Mouse (Mus musculus) megakaryocyte, adult 5-6 weeks (primary cell): ENCODE results near the gene Shbg. TPM values are rescaled to one million over a fixed set of nuclear protein-coding genes. Genes with fewer than 3 reads are reported as not detected.
"Not testable (repeated sequence)": the region's sequence is repeated elsewhere in the genome, so short reads cannot be mapped to it uniquely, and the experiment has no call there.

Experiments
- ATAC-seq: 2 replicates; pipeline ENCODE4 v1.8.0; 2016; ENCODE audit warnings: mild to moderate bottlenecking, inconsistent platforms; ENCODE audit not compliant: poor library complexity, severe bottlenecking
- total RNA-seq, 2 experiments: library from RNA; stranded (forward) in 1 of 2; stranded (reverse) in 1 of 2; fragments of 153-499, 151-499 nt in 1 of 2; fragments of 221-1000, 200-1000 nt in 1 of 2; gene quantifications; 2 replicates each; pipeline versions ENCODE4 v1.2.3 to v1.2.4; 2015 to 2017

Gene Shbg
- total RNA-seq, 2 experiments from 2014 or later = not detected

DNA sequence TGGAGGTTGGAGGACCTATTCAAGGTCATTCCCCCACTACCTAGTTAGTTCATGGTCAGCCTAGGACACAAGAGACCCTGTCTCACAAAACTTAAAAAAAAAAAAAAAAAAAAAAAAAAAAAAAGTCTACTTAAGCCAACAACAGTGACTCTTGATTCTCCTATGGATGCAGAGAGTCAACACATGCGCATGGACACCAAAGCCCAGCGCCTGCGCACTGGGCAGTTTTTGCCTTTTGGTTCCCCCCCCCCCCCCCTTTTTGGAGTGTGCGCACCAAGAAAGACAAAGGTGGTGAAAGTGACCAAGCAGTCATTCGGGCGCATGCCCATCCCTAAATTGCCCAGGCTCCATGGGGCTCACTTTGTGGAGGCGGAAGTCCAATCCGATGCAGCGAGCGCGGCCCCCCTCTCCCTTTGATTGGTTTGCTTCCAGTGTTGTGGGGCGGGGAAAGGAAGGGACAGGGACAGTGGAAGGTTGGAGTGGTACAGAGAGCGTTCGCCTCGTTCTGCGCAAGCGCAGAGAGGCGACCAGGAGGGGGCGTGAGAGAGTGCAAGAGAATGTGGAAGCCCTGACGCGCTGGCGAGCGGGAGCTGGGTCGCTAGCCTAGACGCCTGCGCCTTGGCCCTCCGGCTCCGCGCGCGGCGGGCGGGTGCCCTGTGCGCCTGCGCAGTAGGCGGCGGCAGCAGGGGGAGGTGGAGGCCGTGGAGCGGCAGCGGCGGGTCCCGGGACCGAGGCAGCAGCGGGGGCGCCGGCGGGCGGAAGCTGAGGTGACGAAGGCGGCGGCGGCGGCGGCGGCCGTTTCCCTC lies 14.8 kb upstream of the Shbg start, which contains the start of gene Fxr2:
Fxr2 (plus strand) TSS at position 707 of the 806 bp plus-strand sequence.
- ATAC-seq = peak; percentile 93

DNA sequence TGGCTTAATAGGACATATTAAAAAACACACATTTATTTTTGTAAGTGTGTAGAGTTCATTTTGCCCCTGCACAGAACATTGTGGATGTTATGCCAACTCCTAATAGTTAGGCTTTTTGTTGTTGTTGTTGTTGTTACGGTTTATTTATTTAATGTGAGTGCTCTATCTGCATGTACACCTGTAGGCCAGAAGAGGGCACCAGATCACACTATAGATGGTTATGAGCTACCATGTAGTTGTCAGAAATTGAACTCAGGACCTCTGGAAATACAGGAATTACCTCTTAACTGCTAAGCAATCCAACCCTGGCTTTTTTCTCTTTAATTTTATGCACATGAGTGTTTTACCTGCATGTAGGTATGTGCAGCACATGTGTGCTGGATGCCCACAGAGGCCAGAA lies 12.1 kb upstream of the Shbg start:
- ATAC-seq = no peak

DNA sequence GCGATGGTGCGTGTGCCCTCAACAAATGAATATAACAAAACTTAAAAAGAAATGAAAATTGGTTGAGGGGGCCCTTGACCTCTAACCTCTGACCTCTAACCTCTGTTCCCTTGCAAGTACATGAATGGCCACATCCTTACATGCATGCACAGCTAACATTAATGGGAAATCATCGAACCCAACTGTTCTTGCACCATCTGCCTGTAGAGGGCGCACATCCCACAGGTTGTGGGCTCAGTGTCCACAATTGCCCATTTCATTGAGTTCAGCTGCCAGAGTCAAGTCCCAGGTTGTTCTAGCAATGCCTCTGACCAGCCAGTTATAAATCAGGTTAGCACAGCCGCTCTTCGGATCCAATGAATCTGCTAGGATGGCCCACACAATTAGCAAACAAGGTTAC lies 10.6 kb upstream of the Shbg start:
- ATAC-seq = peak; percentile 55

DNA sequence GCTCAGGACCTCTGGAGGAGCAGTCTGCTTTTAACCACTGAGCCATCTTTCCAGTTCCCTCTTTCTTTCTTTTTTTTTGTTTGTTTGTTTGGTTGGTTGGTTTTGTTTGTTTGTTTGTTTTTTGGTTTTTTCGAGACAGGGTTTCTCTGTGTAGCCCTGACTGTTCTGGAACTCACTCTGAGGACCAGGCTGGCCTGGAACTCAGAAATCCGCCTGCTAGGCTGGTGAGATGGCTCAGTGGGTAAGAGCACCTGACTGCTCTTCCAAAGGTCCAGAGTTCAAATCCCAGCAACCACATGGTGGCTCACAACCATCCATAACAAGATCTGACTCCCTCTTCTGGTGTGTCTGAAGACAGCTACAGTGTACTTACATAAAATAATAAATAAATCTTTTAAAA lies 6.6 kb upstream of the Shbg start:
- not testable (repeated sequence) for ATAC-seq

DNA sequence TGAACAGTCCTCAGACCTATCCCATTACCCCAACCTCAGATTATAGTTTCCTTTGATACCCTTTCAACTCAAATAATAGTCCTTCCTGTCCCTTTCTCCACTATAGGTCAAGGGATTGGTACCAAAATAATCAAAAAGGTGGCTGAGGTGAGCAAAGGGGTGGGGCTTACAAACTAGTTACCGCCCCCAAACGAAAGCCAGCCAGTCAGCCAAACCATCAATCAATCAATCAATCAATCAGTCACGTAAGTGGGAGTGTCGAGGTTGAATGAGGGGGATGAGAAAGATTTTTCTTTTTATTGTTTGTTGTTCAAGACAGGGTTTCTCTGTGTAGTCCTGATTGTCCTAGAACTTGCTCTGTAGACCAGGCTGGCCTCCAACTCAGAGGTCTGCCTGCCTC lies 5.3 kb upstream of the Shbg start:
- no peak for ATAC-seq

DNA sequence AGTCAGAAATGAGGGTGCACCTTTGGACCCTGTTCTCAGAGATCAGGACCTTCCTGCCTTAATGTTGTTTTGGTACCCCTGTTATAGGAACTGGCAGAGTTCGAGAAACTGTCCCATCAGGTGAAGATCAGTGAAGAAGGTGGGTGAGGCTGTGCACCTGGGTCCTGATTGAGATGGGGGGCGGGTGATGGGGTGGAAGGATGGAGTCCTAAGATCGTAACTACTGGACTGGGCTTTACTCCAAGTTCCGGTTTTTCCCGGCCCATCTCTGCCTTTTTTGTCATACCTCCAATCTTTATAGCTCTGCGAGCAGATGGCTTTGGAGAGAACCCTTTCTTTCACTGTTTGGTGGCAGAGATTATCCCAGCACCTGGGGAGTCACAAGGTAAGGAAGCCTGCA lies 4.7 kb upstream of the Shbg start:
- no peak for ATAC-seq

DNA sequence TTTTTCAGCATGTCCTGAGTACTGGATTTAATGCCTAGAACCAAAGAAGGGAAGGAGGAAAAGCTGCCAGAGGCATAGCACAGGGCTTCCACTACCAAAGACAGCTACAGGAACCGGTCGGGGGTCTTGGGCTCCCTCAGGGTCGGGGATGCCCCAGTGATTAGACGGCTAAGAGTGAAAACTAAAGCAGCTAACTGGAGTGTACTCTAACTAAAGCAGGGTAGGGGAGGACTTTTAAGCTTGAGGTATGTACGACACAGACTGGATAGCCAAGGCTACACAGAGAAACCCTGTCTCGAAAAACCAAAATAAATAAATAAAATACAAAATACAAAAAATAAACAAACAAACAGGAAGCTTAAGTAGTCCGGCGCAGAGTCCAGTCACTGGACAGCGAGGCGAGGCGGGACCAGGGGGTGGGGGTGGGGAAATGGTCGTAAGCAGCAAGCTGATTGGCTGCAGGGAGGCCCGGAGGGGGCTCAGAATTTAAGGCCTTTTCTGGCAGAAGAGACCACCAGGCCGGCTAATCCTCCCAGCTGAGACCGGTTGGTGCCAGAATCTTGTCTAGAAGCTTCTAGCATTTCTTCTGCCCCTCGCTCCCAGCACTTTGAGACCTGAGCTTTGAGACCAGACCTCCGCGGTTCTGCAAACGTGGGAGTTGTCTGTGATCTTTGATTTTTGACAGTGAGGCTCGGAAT lies 4.0 kb upstream of the Shbg start, which contains the start of gene Sat2:
Sat2 (plus strand) TSS at position 454 of the 698 bp plus-strand sequence.
- ATAC-seq = no peak

DNA sequence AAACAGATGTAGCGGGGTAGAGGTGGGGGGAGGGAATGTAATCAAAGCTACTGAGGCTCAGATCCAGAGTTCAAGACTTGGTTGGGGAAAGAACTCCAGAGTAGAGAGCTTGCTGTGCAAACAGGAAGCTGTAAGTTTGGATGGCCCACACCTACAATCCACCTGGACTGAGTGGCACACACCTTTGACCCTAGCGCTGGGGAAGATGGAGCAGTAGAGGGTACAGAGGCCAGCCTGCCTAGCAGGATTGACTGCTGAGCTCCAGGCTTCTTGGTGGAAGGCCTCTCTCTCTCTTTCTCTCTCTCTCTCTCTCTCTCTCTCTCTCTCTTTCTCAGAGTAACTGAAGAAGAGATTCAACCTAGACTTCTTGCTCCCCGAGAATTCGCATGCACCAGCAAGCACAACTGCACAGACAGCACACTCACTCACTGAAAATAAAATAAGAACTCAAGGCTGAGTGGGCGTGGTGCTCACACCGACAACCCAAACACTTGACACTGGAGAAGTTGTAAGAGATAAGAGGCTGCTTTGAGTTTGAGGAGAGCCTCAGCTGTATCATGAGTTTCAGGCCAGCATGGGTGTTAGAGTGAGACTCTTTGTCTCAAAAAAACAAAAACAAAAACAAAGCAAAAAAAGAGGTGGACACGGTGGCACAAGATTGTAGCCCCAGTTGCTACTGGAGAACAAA lies 2.8 kb upstream of the Shbg start:
- ATAC-seq = no peak

DNA sequence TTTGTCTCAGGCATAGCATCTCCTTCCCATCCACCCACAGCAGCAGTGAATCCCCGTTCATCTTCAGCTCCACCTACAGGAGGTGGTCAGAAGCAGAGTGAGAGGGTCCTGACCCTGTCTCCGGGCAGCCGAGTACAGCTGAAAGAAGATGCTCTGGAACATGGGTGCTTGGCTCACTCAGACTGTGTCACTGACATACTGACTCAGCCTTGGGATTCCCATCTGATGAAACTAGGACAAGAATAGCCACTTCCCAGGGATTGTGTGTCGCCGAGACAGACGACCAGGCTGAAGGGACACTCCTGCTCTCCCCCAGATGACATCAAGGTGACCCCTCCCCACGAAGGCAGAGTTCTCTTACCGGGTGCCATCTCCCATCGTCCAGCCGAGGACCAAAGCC lies 924 bp downstream of the Shbg start:
- no peak for ATAC-seq

DNA sequence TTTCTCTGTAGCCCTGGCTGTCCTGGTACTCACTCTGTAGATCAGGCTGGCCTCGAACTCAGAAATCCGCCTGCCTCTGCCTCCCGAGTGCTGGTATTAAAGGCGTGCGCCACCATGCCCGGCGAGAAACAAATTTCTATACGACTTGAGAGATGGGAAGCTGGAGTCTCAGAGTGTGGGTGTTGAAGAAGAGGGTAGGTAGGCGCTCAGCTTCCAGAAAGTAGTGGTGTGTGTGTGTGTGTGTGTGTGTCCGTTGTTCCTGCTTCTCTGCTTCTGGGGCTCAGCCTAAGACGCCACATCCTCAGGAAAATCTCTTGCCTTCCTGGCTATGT lies 3.5 kb downstream of the Shbg start:
- ATAC-seq = not testable (repeated sequence)

DNA sequence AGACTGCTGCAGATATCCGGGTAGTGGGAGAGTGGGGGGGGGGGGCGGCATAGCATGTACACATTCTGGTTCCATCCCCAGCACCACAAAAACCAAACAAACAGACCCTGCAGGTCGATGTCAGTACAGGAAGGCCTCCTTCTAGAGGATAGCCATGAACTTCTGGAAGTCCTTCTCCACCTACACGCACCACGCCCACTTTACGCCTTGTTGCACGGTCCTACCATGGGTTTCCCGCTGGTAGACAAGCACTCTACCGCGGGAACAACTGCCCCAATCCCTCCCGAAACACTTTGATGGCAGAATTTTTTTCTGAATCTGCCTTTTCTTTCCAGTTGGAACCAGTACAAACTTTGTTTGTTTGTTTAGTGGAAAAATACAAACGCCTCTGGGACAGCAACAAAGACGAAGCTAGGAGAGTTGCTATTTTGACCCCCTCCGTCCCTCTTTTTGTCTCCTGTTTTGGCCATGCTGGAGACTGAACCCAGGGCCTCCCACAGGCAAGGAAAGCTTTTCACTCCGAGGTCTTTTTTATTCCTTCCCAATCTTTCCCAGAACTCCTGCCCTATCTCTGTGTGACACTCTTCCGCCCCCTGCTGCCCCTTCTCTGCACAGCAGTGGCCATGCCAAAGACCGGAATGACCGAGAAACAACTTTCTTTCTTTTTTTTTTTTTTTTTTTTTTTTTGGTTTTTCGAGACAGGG lies 4.0 kb downstream of the Shbg start:
- ATAC-seq = peak; percentile 67

DNA sequence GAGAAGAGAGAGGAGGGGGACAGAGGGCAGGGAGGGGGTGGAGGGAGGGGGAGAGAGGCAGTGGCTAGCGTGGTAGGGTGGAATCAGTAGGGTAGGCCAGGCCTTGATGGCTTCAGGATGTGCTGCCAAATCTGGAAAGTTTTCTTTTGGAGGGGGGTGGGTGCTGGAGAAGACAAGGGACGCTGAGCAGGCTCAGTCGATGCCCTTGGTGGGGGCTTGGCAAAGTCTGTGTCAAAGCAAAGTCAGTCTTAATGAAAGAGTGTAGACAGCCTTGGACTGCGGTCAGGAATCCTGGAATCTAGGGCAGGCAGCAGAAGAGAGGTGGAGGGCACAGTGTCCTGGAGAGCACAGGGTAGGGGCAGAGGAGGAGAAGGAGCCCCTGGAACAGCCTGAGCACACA lies 6.8 kb downstream of the Shbg start:
- ATAC-seq = no peak

DNA sequence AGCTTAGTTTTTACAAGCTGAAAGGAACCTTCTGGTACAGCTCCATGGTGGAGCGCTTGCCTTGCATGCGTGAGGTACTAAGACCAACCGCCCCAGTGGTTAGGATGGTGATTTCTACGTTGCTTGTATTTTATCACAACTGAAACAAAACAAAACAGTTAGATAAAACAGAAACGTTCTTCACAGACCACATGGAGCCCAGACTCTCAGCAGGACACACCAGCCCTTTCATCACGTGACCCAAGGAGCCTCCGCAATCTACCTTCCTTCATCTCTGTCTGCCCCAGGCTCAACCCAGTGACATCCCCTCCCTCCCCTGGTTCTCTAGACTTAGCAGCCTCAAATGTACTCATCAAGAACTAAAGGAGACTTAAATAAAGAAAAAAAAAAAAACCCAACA lies 8.3 kb downstream of the Shbg start:
- ATAC-seq = no peak

DNA sequence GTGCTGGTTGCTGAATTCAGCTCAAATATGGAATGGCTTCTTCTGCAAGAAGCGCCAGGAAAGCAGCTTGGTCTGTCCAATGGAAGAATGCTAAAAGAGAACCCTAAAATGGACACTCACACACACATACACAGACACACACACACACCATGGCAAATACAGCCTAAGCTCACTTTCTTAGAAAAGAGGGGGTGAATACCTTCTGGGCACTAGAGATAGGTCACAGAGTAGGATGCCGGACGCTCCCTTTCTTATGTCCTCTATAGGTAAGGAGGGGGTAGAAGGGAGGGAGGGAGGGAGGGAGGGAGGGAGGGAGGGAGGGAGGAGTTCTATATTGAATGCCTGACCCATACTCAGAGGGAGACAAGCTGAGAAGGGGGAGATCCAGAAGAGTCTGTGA lies 9.2 kb downstream of the Shbg start:
- no peak for ATAC-seq

DNA sequence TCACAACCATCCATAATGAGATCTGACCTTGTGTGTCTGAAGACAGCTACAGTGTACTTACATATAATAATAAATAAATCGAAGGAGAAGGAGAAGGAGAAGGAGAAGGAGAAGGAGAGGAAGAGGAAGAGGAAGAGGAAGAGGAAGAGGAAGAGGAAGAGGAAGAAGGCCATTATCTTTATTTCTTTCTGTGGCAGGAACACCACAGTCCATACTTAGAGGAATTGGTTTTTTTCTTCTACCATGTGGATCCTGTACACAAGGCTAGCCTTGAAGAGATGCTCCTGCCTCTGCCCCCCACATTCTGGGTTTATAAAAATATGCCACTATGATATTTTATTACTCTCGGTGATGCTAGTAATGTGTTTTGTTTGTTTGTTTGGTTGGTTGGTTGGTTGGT lies 10.9 kb downstream of the Shbg start:
- ATAC-seq = no peak

DNA sequence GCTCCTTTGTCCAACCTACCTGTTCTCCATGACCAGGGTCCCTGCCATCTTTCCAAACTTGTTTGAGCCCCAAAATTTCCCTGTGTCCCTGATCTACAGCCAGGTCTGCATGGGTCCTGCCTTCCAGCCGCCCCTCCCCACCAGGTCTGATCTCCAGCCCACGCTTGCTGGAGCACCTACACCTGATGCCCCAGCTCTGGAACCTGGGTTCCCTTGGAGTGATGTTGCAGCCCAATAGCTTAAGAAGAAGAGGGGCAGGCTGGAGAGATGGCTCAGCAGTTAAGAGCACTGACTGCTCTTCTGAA lies 11.3 kb downstream of the Shbg start:
- no peak for ATAC-seq

DNA sequence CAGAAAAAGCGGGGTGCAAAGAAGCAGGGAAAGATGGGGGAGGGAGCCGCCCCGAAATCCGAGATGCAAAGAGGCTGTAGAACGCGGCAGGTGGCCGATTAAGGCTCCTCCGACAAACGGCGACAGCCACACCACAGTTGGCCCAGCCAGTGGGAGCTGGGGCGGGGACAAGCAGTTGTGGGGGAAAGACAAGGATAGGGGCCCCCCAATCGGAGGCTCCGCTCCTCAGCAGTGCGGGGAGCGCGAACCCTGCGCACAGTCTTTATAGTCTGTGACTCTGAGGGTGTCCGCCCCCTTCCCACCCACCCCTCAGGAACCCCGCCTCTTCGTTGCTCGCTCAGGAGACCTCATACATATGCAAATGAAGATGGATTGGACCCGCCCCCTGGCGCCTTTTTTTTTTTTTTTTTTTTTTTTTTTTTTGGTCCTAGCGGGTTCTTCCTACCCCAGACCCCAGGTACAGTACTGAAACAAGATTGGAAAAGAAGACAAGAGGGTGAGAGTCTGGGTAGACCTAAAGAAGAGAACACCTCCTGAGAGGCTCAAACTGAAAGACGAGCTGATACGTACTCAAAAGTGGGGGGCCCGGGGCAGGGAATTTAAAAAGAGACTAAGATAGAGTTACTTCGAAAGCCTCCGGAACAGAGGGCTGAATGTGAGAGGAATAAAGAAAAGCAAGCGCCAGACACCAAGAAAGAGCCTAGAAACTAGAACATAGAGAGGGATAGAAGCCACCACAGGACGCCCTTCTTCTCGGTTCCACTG lies 11.8 kb downstream of the Shbg start, which contains the start of gene Atp1b2:
Atp1b2 (minus strand) TSS at position 217 of the 765 bp plus-strand sequence.
- peak; percentile 77 for ATAC-seq

DNA sequence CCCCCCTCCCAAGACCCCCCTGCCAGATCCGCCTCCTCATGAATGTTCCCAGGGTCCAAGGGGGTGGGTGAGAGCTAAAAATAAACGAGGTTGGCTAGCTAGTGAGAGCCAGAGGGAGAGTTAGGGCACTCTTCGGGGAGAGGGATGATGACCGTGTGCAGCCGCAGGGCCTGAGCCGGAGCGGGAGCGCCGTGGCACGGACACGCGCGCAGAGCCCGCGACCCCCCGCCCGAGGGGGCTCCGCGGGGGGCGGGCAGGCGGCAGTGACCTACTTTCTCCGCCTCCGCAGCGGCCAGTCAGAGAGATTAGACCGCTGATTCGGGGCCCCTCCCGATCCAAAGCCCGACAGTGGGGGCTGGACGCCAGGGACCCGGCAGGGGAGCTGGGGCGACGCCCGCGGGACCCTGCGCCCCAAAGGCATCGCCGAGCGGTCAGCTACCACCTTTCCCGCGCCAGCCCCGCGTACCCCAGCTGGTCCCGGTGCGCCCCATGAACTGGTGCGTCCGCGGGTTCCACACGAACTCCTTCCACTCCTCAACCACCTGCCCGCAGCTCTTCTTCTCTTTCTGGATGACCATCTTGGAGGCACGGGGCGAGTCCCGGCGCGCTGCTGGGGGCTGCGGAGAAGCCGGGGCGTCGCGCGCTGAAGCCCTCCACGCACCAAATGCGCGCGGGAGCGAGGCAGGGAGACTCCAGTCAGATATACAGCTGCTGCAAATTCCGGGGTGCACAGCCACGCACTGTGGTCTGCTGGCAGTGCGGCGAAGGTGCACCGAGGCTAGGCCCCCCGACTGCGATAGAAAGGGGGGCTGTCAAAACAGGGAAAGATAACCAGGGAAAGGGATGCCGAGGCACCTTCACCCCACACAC lies 12.7 kb downstream of the Shbg start:
- 0 out of 2 replicates have a peak, but pooled peaks have one; percentile 41 for ATAC-seq

DNA sequence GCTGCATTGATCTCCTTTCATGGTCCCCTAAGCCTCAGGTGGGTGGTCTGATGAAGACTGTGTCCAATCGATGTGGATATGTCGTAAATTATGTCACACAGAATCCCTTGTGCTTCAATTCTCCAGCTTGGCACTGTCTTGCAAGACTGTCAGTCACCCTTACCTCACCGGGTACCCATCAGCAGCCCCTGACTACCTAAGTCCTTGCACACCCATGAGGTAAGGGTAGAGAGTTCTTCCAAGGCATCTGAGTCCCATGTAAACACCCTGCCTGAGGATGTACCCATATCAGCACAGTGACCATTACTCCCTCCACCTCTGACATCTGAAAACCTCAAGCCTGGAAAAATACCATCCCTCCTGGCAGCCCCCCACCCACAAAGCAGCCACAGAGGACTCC lies 13.4 kb downstream of the Shbg start:
- ATAC-seq = no peak

DNA sequence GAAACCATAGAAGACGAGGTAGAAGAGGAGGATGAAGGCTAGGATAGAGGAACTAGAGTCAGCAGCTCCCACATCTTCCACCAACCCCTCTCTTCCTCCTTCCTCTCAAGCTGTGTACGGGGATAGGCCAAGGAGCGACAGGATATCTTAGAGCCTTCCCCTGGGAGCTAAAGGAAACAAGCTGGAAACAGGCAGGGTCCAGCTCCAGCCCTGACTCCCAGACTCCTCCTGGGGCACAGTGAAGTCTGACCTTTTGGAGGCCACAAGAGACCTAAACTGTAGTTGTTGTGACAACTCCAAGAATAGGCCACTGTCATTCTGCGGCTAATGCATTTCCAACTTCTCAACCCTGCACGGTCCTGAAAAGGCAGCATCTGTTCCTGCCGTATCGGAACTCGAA lies 14.2 kb downstream of the Shbg start:
- no peak for ATAC-seq
